Mouse (Mus musculus) heart, postnatal 0 days (tissue): ENCODE data around the gene Pcif1.

Experiments
- CTCF ChIP-seq: IDR thresholded peaks from 2 replicates; pipeline ENCODE4 v1.5.1; 2016; ENCODE audit warnings: antibody characterized with exemption, control low read depth, low read depth
- EP300 ChIP-seq: IDR thresholded peaks from 2 replicates; pipeline ENCODE4 v1.6.1; 2016; ENCODE audit warnings: antibody characterized with exemption, low read depth

GRCm38 (mm10) chr2:164942692-164943290, 63.7 kb downstream of the Pcif1 start:
- TF ChIP-seq CTCF (no peak), EP300 (no peak)
